Mouse (Mus musculus) heart, embryonic 14.5 days (tissue): ENCODE measurements around the gene Cct7. TPM values are rescaled to one million over a fixed set of nuclear protein-coding genes. Genes with fewer than 3 reads are reported as not detected.

Source experiments
- ATAC-seq: fragments of 200-750 bp; cut with Nextera tagmentation; 2 replicates; pipeline ENCODE4 v1.8.0; 2017; ENCODE audit warnings: low read depth, moderate TSS enrichment; ENCODE audit not compliant: insufficient number of reproducible peaks, insufficient read depth, low FRiP score
- H3K27ac ChIP-seq, 2 experiments: fragments of 200-500 bp in 1 of 2; fragments of 300-500 bp in 1 of 2; sonication (generic) in 1 of 2; replicated peaks in 1 of 2; 2 replicates each; pipeline ENCODE4 v1.5.1; 2012 to 2014; ENCODE audit warnings: low read depth in 2 of 2, low read length in 2 of 2, control low read depth in 1 of 2, mild to moderate bottlenecking in 1 of 2, mixed read lengths in 1 of 2; ENCODE audit not compliant: control insufficient read depth in 1 of 2, insufficient read depth in 1 of 2
- H3K27me3 ChIP-seq: fragments of 300-500 bp; sonication (generic); 2 replicates; pipeline ENCODE4 v1.6.1; 2014; ENCODE audit warnings: mild to moderate bottlenecking, low read length, control low read depth; ENCODE audit not compliant: control insufficient read depth, insufficient read depth
- H3K36me3 ChIP-seq: fragments of 300-500 bp; sonication (generic); 2 replicates; pipeline ENCODE4 v1.6.1; 2014; ENCODE audit warnings: mild to moderate bottlenecking, control low read depth, low read length, mixed read lengths; ENCODE audit not compliant: control insufficient read depth, insufficient read depth
- H3K4me1 ChIP-seq, 2 experiments: fragments of 200-500 bp in 1 of 2; fragments of 300-500 bp in 1 of 2; sonication (generic) in 1 of 2; 2 replicates each; pipeline ENCODE4 v1.6.1; 2012 to 2014; ENCODE audit warnings: low read length in 2 of 2, control low read depth in 1 of 2, mixed read lengths in 1 of 2; ENCODE audit not compliant: control insufficient read depth in 2 of 2, insufficient read depth in 2 of 2
- H3K4me2 ChIP-seq: fragments of 300-500 bp; sonication (generic); 2 replicates; pipeline ENCODE4 v1.6.1; 2014; ENCODE audit warnings: mild to moderate bottlenecking, low read length
- H3K4me3 ChIP-seq, 2 experiments: fragments of 200-500 bp in 1 of 2; fragments of 300-500 bp in 1 of 2; sonication (generic) in 1 of 2; 2 replicates each; pipeline ENCODE4 v1.5.1; 2012 to 2014; ENCODE audit warnings: low read length in 2 of 2, mild to moderate bottlenecking in 2 of 2, control low read depth in 1 of 2, low read depth in 1 of 2, moderate library complexity in 1 of 2; ENCODE audit not compliant: control insufficient read depth in 1 of 2, insufficient read depth in 1 of 2
- H3K9ac ChIP-seq: fragments of 300-500 bp; sonication (generic); 2 replicates; pipeline ENCODE4 v1.6.1; 2014; ENCODE audit warnings: mild to moderate bottlenecking, low read length
- H3K9me3 ChIP-seq: fragments of 300-500 bp; sonication (generic); 2 replicates; pipeline ENCODE4 v1.6.1; 2016; ENCODE audit warnings: low read length, control low read depth; ENCODE audit not compliant: control insufficient read depth
- WGBS: fragments of 180-500 bp; shearing (Covaris S2); extraction: QIAGEN DNeasy Blood & Tissue Kit; methylation state at CpG from one replicate; pipeline ENCODE4 v1.1.7; 2014; 5-methylcytosine and 5-hydroxymethylcytosine counted together
- polyA plus RNA-seq: library from polyadenylated mRNA; unstranded; fragments of >200 nt; fragmentation: Nextera tagmentation; extraction: Ambion mirVana; gene quantifications from 2 replicates; pipeline ENCODE4 v1.2.1, GENCODE M21; 2014

The Cct7 gene
- polyA plus RNA-seq, 1 experiment from 2014 or later: 372 TPM

DNA sequence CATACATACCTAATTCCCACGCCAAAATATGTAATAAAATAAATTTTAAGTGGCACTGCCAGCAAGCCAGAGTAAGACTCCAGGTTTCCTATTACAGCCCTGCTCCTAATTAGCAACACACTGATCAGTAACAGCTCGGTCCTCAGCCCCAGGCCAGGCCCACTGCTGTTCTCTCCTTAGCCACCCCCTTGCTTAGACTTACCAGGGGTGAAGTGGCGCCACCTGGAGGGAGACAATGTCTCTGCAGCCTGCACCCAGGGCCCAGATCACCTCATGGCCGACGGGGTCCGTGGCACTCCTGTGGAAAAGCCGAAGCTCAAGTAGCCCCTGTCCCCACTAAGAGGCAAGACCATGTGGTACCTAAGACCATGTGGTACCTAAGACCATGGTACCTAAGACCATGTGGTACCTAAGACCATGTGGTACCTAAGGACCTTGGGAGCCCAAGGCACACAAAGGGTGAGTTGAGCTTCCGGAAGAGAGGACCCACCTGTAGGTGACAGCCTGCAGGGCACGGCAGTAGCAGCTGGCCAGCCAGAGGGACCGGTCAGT is 26.1 kb downstream of the Cct7 start:
- H3K4me1 ChIP-seq: no peaks in the 10 kb centered on the region
- no peak overlapping the region for H3K4me3 ChIP-seq
- ATAC-seq: no peak
- 39% methylated on average over 10 of the region's 10 CpGs for WGBS
- no peak overlapping the region for H3K4me2 ChIP-seq
- peaks cover 47% of the 10 kb centered on the region for H3K27me3 ChIP-seq
- H3K9ac ChIP-seq: no peak overlapping the region
- H3K9me3 ChIP-seq: 0 out of 2 replicates have a peak, but pooled peaks cover 8% of the 10 kb centered on the region
- H3K36me3 ChIP-seq: no peaks in the 10 kb centered on the region
- no peak overlapping the region for H3K27ac ChIP-seq

DNA sequence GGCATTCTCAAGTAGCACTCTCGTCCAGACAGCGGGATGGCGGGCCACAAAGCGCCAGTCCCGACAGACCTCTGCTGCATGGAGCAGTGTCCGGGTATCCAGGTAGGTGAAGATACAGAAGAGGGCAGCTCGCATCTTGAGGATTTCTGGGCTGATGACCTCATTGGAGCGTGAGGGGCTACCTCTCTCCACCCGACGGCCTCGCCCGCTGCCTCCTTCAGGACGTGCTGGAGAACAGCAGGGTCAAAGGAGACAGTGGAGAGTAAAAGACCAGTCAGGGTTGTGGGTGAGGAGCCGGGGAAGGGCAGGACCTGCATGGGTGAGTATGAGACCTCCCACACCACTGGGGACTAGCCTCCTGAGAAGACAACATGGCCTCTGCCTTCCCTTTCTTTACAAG is 27.1 kb downstream of the Cct7 start:
- Histone ChIP-seq H3K9ac (no peak overlapping the region), H3K9me3 (0 out of 2 replicates have a peak, but pooled peaks cover 8% of the 10 kb centered on the region), H3K4me2 (no peak overlapping the region), H3K4me1 (no peaks in the 10 kb centered on the region), H3K36me3 (no peaks in the 10 kb centered on the region), H3K27me3 (peaks cover 56% of the 10 kb centered on the region), H3K27ac (no peak overlapping the region), H3K4me3 (no peak overlapping the region)
- WGBS: 29% methylated on average over 14 of the region's 14 CpGs
- ATAC-seq: no peak

DNA sequence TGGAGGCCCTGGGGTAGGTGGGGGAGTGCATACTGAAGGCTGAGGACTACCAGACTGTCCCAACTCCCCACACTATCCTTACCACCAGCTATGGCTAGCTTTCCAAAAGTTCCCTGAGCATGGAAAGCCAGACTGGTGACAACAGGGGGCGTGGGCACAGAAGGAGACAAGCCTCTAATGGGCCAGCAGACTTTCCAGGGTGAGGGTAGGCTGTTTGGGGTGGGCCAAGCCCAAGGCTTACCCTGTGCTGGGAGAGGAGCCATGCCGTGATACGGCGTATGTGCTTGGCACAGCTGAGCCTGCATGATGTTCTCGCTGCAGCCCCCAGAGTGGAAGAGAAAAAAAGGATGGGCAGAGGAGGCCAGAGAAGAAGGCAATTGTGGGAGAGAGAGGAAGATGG is 28.7 kb downstream of the Cct7 start:
- H3K27me3 ChIP-seq: peaks cover 71% of the 10 kb centered on the region
- H3K4me3 ChIP-seq: no peak overlapping the region
- H3K36me3 ChIP-seq: no peaks in the 10 kb centered on the region
- no peak overlapping the region for H3K4me2 ChIP-seq
- no peak overlapping the region for H3K27ac ChIP-seq
- ATAC-seq: no peak
- H3K4me1 ChIP-seq: no peaks in the 10 kb centered on the region; a peak in 1 of 4 replicates
- 0 out of 2 replicates have a peak, but pooled peaks cover 8% of the 10 kb centered on the region for H3K9me3 ChIP-seq
- WGBS: 75% methylated on average over 5 of the region's 5 CpGs
- H3K9ac ChIP-seq: no peak overlapping the region

DNA sequence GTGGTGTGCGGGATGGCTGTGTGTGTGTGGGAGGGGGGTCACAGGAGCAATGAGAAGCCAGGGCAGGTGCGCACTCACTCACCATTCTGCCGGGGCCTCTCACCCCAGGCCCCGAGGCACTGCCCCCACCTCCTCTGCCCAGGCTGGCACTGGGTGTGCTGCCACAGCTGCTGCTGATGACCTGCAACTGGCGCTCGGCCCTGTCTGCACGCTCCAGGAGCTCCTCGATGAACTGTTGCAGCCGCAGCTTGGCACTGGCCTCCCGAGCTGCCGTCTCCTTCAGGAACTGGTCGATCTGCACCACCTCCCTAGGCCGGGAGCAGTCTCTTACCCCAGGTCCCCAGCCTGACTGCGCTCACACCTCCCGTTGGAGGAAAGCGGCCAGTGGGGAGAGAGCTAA is 29.4 kb downstream of the Cct7 start:
- Histone ChIP-seq H3K27ac (no peak overlapping the region), H3K4me1 (no peaks in the 10 kb centered on the region; a peak in 1 of 4 replicates), H3K4me3 (no peak overlapping the region), H3K9me3 (0 out of 2 replicates have a peak, but pooled peaks cover 8% of the 10 kb centered on the region), H3K36me3 (no peaks in the 10 kb centered on the region), H3K27me3 (peaks cover 78% of the 10 kb centered on the region), H3K4me2 (no peak overlapping the region), H3K9ac (no peak overlapping the region)
- ATAC-seq: no peak
- WGBS: 66% methylated on average over 16 of the region's 16 CpGs

DNA sequence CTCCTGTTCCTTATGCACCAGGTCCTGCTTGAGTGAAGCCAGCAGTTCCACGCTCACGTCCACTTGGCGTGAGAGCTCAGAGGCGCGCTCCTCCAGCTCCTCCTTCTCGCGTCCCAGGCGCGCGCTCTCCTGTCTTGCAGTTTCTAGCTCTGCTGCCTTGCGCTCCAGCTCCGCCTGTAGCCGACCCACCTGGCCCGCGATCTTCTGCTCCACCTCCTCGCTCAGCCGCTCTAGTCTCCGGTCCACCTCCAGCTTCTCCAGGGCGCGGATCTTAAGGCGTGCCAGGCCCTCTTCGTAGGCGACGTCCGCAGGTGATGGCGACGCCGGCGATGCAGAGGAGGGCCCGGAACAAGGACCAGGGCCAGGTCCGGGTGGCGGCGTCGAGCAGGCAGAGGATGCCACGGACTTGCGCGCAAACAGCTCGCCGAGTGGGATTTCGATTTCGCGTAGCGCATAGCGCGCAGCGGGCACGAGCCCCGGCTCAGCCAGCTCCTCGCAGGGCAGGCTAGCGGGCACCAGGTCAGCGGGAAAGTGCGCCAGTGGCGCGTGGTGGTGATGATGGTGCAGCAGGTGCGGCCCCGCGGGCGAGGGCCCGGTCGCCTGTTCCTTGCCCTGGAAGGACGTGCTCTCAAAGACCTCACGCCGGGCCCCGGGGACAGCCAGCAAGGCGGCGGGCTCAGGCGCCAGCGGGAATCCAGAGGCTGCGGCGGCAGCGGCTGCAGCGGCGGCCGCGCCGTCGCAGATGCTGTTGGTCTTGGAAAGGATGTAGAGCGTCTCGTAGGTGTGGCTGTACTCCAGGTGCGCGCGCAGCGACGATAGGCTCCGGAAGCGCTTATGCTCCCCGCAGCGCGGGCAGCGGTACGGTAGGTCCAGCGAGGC is 32.8 kb downstream of the Cct7 start:
- peak overlapping the region; percentile 12 to 22; a peak in 3 of 4 replicates for H3K4me3 ChIP-seq
- H3K36me3 ChIP-seq: no peaks in the 10 kb centered on the region
- no peak for ATAC-seq
- H3K9me3 ChIP-seq: 0 out of 2 replicates have a peak, but pooled peaks cover 8% of the 10 kb centered on the region
- no peak overlapping the region for H3K27ac ChIP-seq
- WGBS: 3% methylated on average over 89 of the region's 92 CpGs
- H3K4me1 ChIP-seq: no peaks in the 10 kb centered on the region; a peak in 1 of 4 replicates
- peak overlapping the region; percentile 44 for H3K4me2 ChIP-seq
- H3K27me3 ChIP-seq: peaks cover 71% of the 10 kb centered on the region
- no peak overlapping the region for H3K9ac ChIP-seq

DNA sequence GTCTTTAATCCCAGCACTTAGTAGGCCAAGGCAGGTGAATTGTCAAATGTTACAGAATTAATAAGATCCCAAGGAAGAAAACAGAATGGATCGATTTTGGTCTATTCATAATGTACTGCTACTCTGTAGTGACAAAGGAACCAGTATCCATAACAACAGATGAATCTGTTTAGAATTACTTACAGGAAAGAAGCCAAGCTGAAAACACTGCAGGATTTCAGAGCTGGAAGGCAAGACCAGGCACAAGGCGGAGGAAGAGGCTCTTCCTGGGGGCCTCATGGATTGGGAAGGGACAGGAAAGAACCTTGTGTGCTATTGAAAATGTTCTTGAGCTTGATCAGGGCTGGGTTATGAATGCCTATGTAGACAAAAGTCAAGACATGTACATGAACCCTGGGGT is 34.4 kb downstream of the Cct7 start:
- no peak for ATAC-seq
- peaks cover 63% of the 10 kb centered on the region for H3K27me3 ChIP-seq
- no peak overlapping the region for H3K4me3 ChIP-seq
- H3K4me1 ChIP-seq: no peaks in the 10 kb centered on the region; a peak in 1 of 4 replicates
- H3K36me3 ChIP-seq: no peaks in the 10 kb centered on the region
- H3K27ac ChIP-seq: no peak overlapping the region
- H3K9ac ChIP-seq: no peak overlapping the region
- 0 out of 2 replicates have a peak, but pooled peaks cover 8% of the 10 kb centered on the region for H3K9me3 ChIP-seq
- 69% methylated on average over 2 of the region's 2 CpGs for WGBS
- no peak overlapping the region for H3K4me2 ChIP-seq

DNA sequence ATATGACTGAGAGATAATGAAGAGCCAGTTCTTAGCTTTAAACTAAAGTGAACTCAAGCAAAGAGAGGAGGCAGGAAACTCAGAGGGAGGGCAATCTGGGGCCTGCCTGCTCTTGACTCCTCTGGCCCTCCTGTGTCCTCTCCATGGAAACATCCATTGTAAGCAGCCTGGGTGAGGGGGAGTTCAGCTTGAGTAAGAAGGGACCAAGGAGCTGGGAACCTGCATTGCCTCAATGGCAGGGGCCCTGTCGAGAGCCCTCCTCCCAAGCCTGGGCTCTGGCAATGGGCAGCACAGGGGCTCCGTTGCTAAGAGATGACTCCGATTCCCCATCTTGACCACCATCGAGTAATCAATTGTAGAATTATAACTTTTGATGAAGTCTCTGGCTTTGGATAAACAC is 37.2 kb downstream of the Cct7 start:
- H3K4me3 ChIP-seq: no peak overlapping the region
- no peaks in the 10 kb centered on the region for H3K36me3 ChIP-seq
- H3K27ac ChIP-seq: no peak overlapping the region
- no peak overlapping the region for H3K9ac ChIP-seq
- 75% methylated on average over 4 of the region's 4 CpGs for WGBS
- H3K4me2 ChIP-seq: no peak overlapping the region
- H3K27me3 ChIP-seq: peaks cover 37% of the 10 kb centered on the region
- H3K4me1 ChIP-seq: no peaks in the 10 kb centered on the region; a peak in 1 of 4 replicates
- no peak for ATAC-seq
- H3K9me3 ChIP-seq: no peaks in the 10 kb centered on the region
